Mouse (Mus musculus): ENCODE data around the gene Lsg1.

GRCm38 (mm10) chr16:30530815-30531214, 56.6 kb downstream of the Lsg1 start:
- TF ChIP-seq POLR2A (IDR thresholded peaks at IDR 0.05; ENCODE audit: borderline replicate concordance, low read depth, low read length) (no peak), CTCF (IDR thresholded peaks at IDR 0.05; ENCODE audit: low read depth, low read length) (no peak; the same call in 1 of the 2 replicates)

All from bone marrow macrophage, adult 2 months (primary cell).